Mouse (Mus musculus) midbrain, embryonic 14.5 days (tissue): ENCODE results near the gene Olfr1500. TPM values are rescaled to one million over a fixed set of nuclear protein-coding genes. Genes with fewer than 3 reads are reported as not detected.
"Not testable (repeated sequence)": the region's sequence is repeated elsewhere in the genome, so short reads cannot be mapped to it uniquely, and the experiment has no call there.

Source experiments
- ATAC-seq: fragments of 200-750 bp; cut with Nextera tagmentation; 2 replicates; pipeline ENCODE4 v1.8.0; 2017; ENCODE audit warnings: moderate number of reproducible peaks, moderate library complexity; ENCODE audit not compliant: low FRiP score, low TSS enrichment
- DNase-seq: peaks from one replicate; pipeline ENCODE4 v3.0.0-alpha.2; 2015
- H3K27ac ChIP-seq: fragments of 300-500 bp; sonication (generic); replicated peaks from 2 replicates; pipeline ENCODE4 v1.5.1; 2014; ENCODE audit warnings: mild to moderate bottlenecking, low read depth, low read length, moderate library complexity
- H3K27me3 ChIP-seq: fragments of 300-500 bp; sonication (generic); 2 replicates; pipeline ENCODE4 v1.6.1; 2014; ENCODE audit warnings: low read length, control low read depth, mixed read lengths; ENCODE audit not compliant: control insufficient read depth, insufficient read depth
- H3K36me3 ChIP-seq: fragments of 300-500 bp; sonication (generic); 2 replicates; pipeline ENCODE4 v1.6.1; 2014; ENCODE audit warnings: low read length, control low read depth; ENCODE audit not compliant: control insufficient read depth, insufficient read depth
- H3K4me1 ChIP-seq: fragments of 300-500 bp; sonication (generic); 2 replicates; pipeline ENCODE4 v1.6.1; 2014; ENCODE audit warnings: mild to moderate bottlenecking, antibody characterized with exemption, low read length, control low read depth; ENCODE audit not compliant: control insufficient read depth, insufficient read depth
- H3K4me2 ChIP-seq: fragments of 300-500 bp; sonication (generic); 2 replicates; pipeline ENCODE4 v1.6.1; 2014; ENCODE audit warnings: mild to moderate bottlenecking, low read length, moderate library complexity
- H3K4me3 ChIP-seq: fragments of 300-500 bp; sonication (generic); replicated peaks from 2 replicates; pipeline ENCODE4 v1.5.1; 2014; ENCODE audit warnings: low read depth, low read length
- H3K9ac ChIP-seq: fragments of 300-500 bp; sonication (generic); replicated peaks from 2 replicates; pipeline ENCODE4 v1.6.1; 2014; ENCODE audit warnings: mild to moderate bottlenecking, low read length, moderate library complexity
- H3K9me3 ChIP-seq: fragments of 300-500 bp; sonication (generic); 2 replicates; pipeline ENCODE4 v1.6.1; 2016; ENCODE audit warnings: low read length, control low read depth, mixed read lengths; ENCODE audit not compliant: control insufficient read depth
- WGBS: fragments of 180-500 bp; shearing (Covaris S2); extraction: QIAGEN DNeasy Blood & Tissue Kit; methylation state at CpG from one replicate; pipeline ENCODE4 v1.1.7; 2014; 5-methylcytosine and 5-hydroxymethylcytosine counted together
- polyA plus RNA-seq: library from polyadenylated mRNA; unstranded; fragments of >200 nt; fragmentation: Nextera tagmentation; extraction: Ambion mirVana; gene quantifications from 2 replicates; pipeline ENCODE4 v1.2.1, GENCODE M21; 2014

The Olfr1500 gene
- not detected in 2 replicates for polyA plus RNA-seq

GRCm38 (mm10) chr19:13830388-13830787 lies at the start of gene Olfr1500:
Gene Olfr1500 (minus strand): TSS chr19:13830488.
- no peaks in the 10 kb centered on the region for H3K36me3 ChIP-seq
- H3K9me3 ChIP-seq: no peaks in the 10 kb centered on the region
- no peak within 1 kb of the TSS for H3K4me3 ChIP-seq
- DNase-seq: no peak
- H3K9ac ChIP-seq: no peak within 1 kb of the TSS
- H3K4me1 ChIP-seq: no peaks in the 10 kb centered on the region
- H3K27ac ChIP-seq: no peak within 1 kb of the TSS
- no peak within 1 kb of the TSS for H3K4me2 ChIP-seq
- ATAC-seq: no peak
- no peaks in the 10 kb centered on the region for H3K27me3 ChIP-seq

DNA sequence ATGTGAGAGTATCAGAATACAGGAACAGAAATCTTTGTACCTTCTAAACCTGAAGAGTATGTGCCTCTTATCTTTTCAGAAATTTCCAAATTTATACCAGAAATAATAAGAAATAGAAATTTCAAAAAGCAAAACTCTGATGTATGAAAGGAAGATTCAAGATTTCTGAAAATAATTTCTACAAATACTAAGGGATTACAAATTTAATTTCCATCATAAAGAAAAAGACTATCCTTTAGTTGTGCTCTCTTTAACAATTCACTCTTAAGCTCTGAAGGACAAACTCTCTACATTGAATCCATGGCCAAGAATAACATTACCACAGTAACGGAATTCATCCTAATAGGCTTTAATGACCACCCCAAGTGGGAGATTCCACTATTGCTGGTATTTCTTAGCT lies 31.2 kb upstream of the Olfr1500 start, which contains the start of gene Olfr1502:
Gene Olfr1502 (plus strand): TSS at position 301 of the 400 bp plus-strand sequence.
- WGBS: 93% methylated on average over 1 of the region's 1 CpGs
- no peak within 1 kb of the TSS for H3K4me2 ChIP-seq
- no peaks in the 10 kb centered on the region for H3K9me3 ChIP-seq
- no peak within 1 kb of the TSS for H3K9ac ChIP-seq
- H3K4me3 ChIP-seq: no peak within 1 kb of the TSS
- H3K4me1 ChIP-seq: no peaks in the 10 kb centered on the region
- no peak for DNase-seq
- no peaks in the 10 kb centered on the region for H3K27me3 ChIP-seq
- no peak within 1 kb of the TSS for H3K27ac ChIP-seq
- ATAC-seq: no peak
- no peaks in the 10 kb centered on the region for H3K36me3 ChIP-seq

DNA sequence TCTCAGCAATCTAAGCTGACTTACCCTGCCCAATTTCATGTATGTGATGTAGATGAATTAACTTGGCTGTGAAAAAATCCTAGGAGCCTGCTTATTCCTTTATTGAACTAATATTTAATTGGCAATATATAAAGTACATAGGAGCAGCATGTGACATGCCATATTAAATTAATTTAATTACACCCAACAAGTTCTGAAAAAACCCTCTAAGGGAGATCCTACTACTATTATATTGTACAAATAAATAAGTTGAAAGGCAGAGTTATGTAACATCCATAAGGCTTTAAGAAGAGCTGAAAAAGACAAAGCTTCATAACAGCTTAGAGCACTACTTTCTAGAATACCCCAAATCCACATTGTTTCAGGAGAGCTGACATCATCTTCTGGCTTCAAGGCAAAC lies 20.3 kb upstream of the Olfr1500 start, which contains the start of gene Olfr1501:
Gene Olfr1501 (minus strand): TSS at position 101 of the 400 bp plus-strand sequence.
- not testable (repeated sequence) for H3K36me3 ChIP-seq, ATAC-seq, H3K9me3 ChIP-seq, H3K9ac ChIP-seq, H3K4me1 ChIP-seq, H3K4me3 ChIP-seq, H3K27ac ChIP-seq, DNase-seq, H3K27me3 ChIP-seq, H3K4me2 ChIP-seq

DNA sequence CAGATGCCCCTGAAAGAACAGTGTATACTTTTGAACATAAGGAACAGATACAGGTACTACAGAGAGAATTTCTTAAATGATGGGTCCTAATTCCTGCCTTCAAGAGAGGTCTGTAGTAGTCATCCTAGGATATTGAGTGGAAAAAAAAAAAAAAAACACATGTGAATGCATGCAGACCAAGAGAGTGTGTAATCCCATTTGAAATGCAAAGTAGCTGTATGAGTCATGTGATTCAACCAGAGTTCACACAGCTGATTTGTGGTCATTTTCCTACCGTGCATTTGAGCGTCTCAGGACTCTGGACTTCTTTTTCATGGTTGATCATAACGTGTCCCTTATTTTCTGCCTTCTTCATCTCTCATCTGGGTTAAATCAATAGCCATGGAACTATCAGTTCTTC lies 1.8 kb downstream of the Olfr1500 start:
- H3K4me2 ChIP-seq: no peak overlapping the region
- WGBS: 51% methylated on average over 3 of the region's 3 CpGs

GRCm38 (mm10) chr19:13820847-13821246 lies 9.4 kb downstream of the Olfr1500 start:
- H3K4me3 ChIP-seq: no peak overlapping the region
- H3K27ac ChIP-seq: no peak overlapping the region
- no peaks in the 10 kb centered on the region for H3K9me3 ChIP-seq
- no peaks in the 10 kb centered on the region for H3K27me3 ChIP-seq
- H3K4me2 ChIP-seq: no peak overlapping the region
- no peaks in the 10 kb centered on the region for H3K36me3 ChIP-seq
- H3K4me1 ChIP-seq: no peaks in the 10 kb centered on the region
- DNase-seq (no peak), ATAC-seq (no peak)
- H3K9ac ChIP-seq: no peak overlapping the region
- 78% methylated on average over 5 of the region's 5 CpGs for WGBS

More for the DNA sequence above, 1.8 kb downstream of the Olfr1500 start:
- Histone ChIP-seq H3K9me3 (no peaks in the 10 kb centered on the region), H3K27me3 (no peaks in the 10 kb centered on the region), H3K9ac (no peak overlapping the region), H3K4me3 (no peak overlapping the region), H3K27ac (no peak overlapping the region), H3K4me1 (no peaks in the 10 kb centered on the region), H3K36me3 (no peaks in the 10 kb centered on the region)
- ATAC-seq (no peak), DNase-seq (no peak)

DNA sequence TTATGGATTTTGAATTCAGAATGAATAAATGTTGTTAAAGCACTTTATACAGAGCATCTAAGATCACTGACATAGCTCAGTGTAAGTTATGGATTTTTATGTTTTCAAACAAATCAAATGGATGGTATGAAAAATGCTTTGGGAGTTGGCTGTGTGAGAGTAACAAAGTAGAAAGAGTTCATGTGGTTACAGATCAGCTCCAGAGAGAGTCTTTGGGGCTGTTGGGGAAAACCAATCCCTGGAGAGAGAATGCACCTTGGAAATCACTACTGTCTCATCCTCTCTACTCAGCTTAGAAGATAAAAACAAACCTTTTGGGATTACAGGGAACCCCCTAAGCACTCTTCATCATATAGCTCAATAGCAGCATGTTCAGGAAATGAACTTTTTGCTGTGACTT lies 10.9 kb downstream of the Olfr1500 start, which contains the start of gene Olfr1499:
Gene Olfr1499 (minus strand): TSS at position 101 of the 400 bp plus-strand sequence.
- Histone ChIP-seq H3K27me3 (no peaks in the 10 kb centered on the region), H3K9ac (no peak within 1 kb of the TSS), H3K9me3 (no peaks in the 10 kb centered on the region), H3K4me3 (no peak within 1 kb of the TSS), H3K4me2 (no peak within 1 kb of the TSS), H3K27ac (no peak within 1 kb of the TSS), H3K36me3 (no peaks in the 10 kb centered on the region), H3K4me1 (no peaks in the 10 kb centered on the region)
- DNase-seq: no peak
- no peak for ATAC-seq

DNA sequence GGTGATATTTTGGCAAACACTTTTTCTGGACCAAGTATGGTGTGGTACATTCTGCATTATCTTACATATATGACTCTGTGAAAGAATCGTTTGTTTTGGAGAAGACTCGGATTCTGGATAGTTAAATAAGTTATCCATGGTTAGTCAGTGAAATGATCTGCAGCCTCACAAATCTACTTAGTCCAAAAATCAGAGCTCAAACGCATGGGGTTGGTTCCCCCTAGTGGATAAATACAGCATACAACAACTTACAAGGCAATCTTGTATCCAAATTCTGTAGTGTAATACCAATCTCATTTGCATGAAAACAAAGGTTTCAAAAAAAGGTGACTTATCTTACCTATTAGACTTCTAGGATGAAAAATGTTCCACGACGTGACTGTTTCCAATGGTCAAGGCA lies 11.5 kb downstream of the Olfr1500 start:
- Histone ChIP-seq H3K27ac (no peak overlapping the region), H3K9ac (no peak overlapping the region), H3K4me2 (no peak overlapping the region), H3K27me3 (no peaks in the 10 kb centered on the region), H3K4me1 (no peaks in the 10 kb centered on the region), H3K36me3 (no peaks in the 10 kb centered on the region), H3K9me3 (no peaks in the 10 kb centered on the region), H3K4me3 (no peak overlapping the region)
- peak; percentile 62 for DNase-seq
- no peak for ATAC-seq
- 40% methylated on average over 5 of the region's 5 CpGs for WGBS

DNA sequence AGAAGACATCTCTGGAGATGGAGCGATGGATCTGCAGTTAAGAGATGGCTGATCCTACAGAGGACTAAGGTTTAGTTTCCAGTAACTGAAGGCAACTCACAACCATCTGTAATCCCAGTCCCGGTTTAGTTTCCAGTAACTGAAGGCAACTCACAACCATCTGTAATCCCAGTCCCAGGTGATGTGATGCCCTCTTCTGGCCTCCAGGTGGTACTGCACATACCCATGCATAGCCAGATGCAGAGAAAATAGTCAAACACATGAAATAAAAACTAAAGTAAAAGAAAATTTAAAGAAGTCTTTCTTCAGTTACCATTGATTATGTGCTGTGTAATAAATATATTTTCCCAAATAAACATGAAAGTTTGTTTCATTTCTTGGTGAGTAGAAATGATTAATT lies 17.5 kb downstream of the Olfr1500 start:
- Histone ChIP-seq H3K27ac (no peak overlapping the region), H3K36me3 (no peaks in the 10 kb centered on the region), H3K9ac (no peak overlapping the region), H3K27me3 (no peaks in the 10 kb centered on the region), H3K4me2 (no peak overlapping the region), H3K9me3 (no peaks in the 10 kb centered on the region), H3K4me1 (no peaks in the 10 kb centered on the region), H3K4me3 (no peak overlapping the region)
- WGBS: 66% methylated on average over 2 of the region's 2 CpGs
- ATAC-seq (no peak), DNase-seq (no peak)

- H3K27me3 ChIP-seq, H3K9me3 ChIP-seq, H3K4me2 ChIP-seq, H3K36me3 ChIP-seq, H3K9ac ChIP-seq, ATAC-seq, DNase-seq, H3K4me3 ChIP-seq, H3K27ac ChIP-seq, H3K4me1 ChIP-seq: not testable (repeated sequence)
- 61% methylated on average over 1 of the region's 1 CpGs for WGBS
These were observed 24.8 kb downstream of the Olfr1500 start for GRCm38 (mm10) chr19:13805486-13805885.
